Mouse (Mus musculus) G1E-ER4 (cell line): Measurements from ENCODE around the gene Nabp1. TPM values are rescaled to one million over a fixed set of nuclear protein-coding genes. Genes with fewer than 3 reads are reported as not detected.

ENCODE experiments used
- GATA1 ChIP-seq: IDR thresholded peaks from one replicate; pipeline ENCODE4 v1.8.0; 2012; ENCODE audit warnings: low read length, inconsistent platforms
- polyA plus RNA-seq: library from polyadenylated mRNA; stranded (reverse); fragments of >175 nt; gene quantifications from 2 replicates; pipeline ENCODE4 v1.2.3, GENCODE M21; 2012

The Nabp1 gene
- polyA plus RNA-seq, 1 experiment, result 5.3 TPM

DNA sequence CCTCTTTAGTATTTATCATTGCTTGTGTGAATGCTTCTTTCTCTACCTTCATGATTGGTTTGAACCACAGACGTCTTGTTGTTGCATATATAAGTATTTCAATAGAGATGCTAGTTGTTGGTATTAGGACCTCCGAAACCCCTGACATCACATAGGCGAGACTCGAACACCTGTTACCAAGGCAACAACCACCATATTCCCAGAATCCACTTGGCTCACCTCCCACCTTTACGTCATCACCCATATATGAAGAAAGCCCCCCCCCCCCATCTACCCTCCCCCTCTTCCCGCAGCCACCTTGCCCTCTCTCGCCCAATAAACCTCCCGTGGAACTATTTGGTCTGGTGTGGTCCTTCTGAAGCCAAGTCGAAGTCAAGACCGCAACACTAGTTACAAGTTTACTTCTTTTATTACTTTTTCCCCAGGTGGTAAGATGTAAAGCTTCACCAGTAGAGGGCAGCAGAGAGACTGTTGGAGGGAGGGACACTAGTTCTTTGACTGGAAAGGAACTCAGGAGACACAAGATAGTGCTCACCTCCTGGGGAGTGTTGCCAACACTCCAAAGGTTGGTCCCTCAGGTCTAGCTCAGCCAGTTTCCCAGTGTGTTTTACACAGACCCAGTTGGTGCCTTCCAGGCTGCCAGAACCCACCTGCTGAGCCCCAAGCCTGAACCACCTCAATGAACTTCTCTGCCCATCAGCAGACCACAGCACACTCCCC is 19.3 kb downstream of the Nabp1 start:
- TF ChIP-seq GATA1, result no peak

DNA sequence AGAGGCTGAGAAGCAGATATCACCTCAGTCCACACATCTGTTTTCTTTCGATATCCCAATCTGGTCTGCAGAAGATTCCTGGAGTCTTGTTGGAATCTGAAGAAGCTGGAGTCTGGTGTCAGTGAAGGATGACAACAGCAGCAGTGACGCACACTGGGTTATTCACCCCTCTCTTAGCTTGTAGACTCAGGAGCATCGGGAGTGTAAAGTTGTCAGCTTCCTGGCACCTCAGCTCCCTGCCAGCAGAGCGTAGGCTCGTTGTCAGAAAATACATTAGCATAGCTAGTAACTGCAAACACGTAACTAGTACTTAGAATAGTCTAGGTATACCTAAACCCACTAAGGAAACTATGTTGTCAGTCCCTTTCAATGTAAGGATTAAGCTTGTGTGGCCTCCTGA is 20.1 kb downstream of the Nabp1 start:
- TF ChIP-seq GATA1, result no peak

DNA sequence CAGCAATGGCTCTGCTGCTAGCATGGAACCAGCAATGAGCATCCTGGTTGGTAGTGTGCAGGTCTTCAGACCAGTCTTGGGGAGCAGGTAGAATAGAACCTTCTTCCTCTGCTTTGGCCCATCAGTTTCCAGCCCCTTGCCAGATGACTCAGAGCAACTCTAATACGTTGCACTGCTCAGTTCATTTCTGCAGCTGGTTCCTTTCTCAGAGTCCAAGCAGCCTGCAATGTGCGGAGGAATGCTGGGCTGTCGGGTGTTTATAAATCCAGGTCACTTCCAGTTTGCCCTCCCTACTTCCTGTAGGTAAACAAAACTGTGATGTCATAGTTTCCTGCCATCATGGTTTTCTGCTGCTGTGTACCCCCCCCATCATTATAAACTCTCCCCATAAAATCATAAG is 21.0 kb downstream of the Nabp1 start:
- TF ChIP-seq GATA1, result no peak

DNA sequence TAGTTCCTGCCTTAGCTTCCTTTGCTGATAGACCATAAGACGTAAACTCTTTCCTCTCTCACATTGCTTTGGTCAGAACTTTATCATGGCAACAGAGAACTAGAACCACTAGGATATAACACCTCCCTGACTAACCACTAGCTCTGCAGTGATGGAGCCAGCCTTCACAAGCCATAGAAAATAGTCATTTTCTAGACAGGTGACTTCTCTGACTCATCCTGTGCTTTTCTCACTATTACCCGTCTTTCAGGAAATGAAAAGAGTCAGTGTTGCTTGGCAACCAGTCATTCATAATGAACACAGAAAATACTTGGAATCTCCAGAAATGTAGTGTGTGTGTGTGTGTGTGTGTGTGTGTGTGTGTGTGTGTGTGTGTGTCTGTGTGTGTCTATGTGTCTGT is 29.4 kb downstream of the Nabp1 start:
- no peak for TF ChIP-seq GATA1

DNA sequence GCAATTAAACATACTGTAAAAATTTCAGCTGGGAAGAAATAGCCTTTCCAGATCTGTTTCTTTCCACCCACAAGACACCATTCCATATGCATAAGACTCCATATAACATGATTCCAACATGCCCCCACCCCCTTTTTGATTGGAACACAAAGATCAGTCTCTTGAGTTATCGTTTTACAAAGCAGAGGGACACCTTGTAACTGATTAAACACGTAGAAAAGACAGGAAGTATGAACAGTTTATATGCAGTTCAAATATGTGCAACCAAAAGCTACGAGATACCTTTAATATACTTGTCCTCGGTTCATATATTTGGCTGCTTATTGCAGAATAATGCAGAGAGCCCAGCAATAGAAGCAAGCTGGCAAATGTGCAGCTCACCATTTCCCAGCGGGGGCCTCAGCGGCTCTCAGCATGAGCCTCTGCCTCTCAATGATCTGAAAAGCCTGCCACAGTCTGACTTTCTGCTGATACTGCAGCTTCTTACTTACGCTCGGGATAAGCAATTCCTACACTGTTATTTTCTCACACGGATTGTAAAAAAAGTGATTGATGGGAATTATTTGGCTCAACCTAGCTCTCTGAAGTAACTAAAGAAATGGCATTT is 32.3 kb downstream of the Nabp1 start:
- no peak for TF ChIP-seq GATA1

DNA sequence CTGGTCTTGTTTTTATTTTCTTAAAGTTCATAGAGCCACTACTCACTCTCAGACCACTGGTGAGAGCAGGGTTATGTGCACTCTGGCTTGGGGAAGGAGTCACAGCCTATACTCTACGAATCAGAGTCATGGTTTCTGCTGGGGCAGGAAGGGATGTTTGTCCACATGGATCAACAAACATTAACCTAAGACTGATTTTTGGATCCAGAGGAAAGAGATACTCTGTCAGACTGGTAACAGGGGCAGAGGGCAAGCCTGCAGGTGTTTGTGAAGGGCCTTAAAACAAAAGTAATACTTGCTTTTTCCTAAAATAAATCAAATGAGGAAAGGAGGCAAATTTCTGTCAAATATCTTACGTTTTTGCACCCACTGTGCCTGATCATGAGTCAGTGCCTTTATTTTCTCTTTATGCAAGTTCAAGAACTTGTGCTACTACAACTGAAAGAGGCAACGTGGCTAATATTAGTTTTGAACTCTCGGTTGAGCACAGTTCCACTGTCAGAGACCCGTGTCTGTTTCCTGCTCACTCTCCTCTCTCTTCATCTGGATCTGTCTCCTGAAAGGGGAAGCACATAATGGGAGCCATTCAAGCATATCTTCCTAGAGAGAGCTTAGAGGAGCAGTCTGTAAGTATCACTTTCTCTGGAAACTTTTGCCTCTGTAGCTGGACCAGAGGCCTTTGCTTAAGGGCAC is 32.9 kb downstream of the Nabp1 start:
- no peak for TF ChIP-seq GATA1

DNA sequence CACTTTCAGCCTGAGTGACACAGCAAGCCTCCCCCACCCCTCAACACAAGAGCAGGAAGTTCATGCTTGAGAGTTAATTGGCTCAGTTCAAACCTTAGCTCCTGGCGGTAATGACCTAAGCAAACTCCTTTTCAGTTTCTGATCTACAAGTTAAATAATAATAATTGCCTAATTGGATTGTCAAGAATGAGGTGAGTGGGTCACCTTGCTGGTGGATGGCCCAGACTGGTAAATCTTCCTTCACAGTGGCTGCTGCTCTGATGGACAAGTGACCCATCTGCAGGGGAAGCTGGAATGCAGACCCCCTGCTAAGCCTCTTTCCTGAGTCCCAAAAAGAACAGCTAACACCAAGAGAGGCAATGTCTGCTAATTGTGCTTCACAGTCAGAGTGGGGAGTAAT is 48.5 kb downstream of the Nabp1 start:
- TF ChIP-seq GATA1, result no peak

DNA sequence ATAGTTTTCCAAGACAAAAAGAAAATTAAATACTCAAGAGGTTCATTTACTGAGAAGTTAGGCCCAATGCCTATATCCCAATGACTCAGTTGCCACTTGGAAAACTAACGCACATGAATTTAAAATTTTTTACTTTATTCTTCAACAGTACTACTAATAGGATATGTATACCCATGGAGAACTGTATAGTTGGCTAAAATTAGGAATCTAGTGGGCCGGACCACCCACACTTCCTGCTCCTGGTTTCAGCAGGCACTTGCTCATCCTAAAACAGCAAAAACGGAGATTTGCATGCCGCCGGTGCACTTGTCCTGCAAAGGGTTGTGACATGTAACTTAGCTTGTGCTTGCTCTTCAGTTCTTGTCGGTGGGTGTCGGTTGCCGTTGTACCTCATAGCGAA is 51.9 kb downstream of the Nabp1 start:
- no peak for TF ChIP-seq GATA1

DNA sequence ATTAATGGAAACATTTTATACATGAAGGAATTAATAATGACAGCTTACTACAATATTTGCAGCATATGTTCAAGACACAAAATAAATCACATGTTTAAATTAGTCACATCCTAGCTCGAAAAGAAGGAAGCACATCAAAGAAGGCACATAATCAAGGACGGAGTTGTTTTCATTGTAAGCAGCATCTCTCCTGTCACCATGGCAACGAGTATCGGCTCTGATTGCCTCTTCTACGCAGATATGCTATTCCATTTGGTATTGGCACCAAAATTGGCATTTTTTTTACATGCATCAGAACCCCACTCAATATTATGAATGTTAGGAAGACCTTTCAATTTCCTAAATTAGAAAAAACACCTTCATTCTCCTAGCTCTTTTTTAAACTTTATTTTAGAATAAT is 59.5 kb downstream of the Nabp1 start:
- TF ChIP-seq GATA1, result no peak

Other genes with a start within 250 kb of the Nabp1 start
- gene Cavin2, start 189.3 kb downstream of the Nabp1 start, polyA plus RNA-seq, result not detected in 2 replicates